Mouse (Mus musculus) cortical plate, adult 2 months (tissue): Measurements from ENCODE around the gene Zbtb20.

Experiments used
- CTCF ChIP-seq: fragments of 200-500 bp; IDR thresholded peaks from 2 replicates; pipeline ENCODE4 v1.5.1; 2011; ENCODE audit warnings: mild to moderate bottlenecking, control low read depth, low read length; ENCODE audit not compliant: insufficient read depth; ENCODE audit errors: extremely low read depth
- POLR2A ChIP-seq: fragments of 200-500 bp; IDR thresholded peaks from 2 replicates; pipeline ENCODE4 v1.6.1; 2011; ENCODE audit warnings: mild to moderate bottlenecking, low read length, control low read depth; ENCODE audit not compliant: insufficient read depth; ENCODE audit errors: extremely low read depth

- TF ChIP-seq POLR2A (no peak), CTCF (no peak)
Measured at GRCm38 (mm10) chr16:42998896-42999295, 123.2 kb downstream of the Zbtb20 start.
